Mouse (Mus musculus): ENCODE data around the gene Riox1.

GRCm38 (mm10) chr12:83988483-83988882, 38.1 kb downstream of the Riox1 start:
- TF ChIP-seq GATA1 (IDR thresholded peaks at IDR 0.05; ENCODE audit: low read length) (no peak), TAL1 (IDR thresholded peaks at IDR 0.05; ENCODE audit: low read length) (no peak)

Measured in erythroblast, embryonic 14.5 days (primary cell).